Mouse (Mus musculus): Measurements from ENCODE around the gene Eif4e2. TPM values are rescaled to one million over a fixed set of nuclear protein-coding genes. Genes with fewer than 3 reads are reported as not detected.

Eif4e2 gene
- total RNA-seq, 4 experiments from 2014 or later = 69.8 to 78.4 (median 73.4) TPM

DNA sequence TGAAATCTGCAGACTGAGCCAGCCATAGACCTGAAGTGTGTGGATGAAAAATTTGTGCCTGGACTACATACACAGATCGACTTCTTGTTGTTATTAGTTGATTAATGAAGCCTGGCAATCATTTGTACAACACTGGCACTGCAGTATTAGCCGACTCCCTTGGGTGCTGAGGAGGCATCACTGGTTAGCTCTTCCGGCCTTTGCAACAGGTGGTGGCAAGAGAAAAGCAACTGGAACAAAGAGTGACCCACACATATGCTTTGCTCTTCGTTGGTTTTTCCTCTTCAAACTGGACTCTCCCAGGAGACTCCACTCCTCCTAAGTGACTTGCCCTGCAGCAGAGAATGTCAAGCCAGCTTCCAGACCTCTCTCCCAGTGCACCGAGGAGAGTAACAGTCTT is 9.9 kb upstream of the Eif4e2 start:
- no peak for DNase-seq

DNA sequence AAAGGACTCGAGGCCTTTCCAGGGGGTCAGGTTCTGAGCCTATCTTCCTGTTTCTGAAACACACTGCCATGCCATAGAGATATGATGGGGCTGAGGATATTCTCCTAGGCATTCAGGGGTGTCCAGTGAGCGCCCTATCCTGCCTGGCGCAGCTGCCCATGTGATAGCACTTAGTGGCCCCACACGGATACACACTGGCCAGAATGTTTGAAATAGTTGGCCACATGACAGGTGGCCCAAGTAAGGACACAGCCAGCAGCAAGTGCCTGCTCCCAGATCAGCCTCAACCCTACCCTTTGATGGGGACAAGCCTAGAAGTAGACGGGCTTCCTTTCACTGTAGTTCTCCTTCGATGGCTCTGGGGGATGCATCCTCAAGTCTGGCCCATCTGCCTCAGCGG is 9.2 kb upstream of the Eif4e2 start, which contains the start of gene Chrng:
TSS of gene Chrng (plus strand) at position 193 of the 400 bp plus-strand sequence.
- DNase-seq = no peak

DNA sequence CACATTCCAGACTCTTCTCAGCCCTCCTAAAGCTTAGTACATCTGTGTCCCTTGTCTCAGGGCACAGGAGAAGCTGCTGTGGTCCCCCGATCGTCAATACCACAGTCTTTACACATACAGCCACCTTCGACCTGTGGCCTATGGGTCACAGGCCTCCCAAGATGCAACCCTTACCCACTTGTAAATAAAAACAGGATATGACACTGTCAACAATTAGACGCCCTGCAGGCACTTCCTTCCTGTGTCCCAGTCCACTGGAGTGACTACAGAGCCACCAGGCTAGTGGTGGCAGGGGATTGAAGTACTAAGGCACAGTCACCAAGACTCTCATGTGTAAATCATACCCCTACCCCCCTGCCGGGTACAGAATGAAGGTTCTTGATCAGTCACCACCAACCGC is 8.7 kb upstream of the Eif4e2 start:
- DNase-seq = no peak

DNA sequence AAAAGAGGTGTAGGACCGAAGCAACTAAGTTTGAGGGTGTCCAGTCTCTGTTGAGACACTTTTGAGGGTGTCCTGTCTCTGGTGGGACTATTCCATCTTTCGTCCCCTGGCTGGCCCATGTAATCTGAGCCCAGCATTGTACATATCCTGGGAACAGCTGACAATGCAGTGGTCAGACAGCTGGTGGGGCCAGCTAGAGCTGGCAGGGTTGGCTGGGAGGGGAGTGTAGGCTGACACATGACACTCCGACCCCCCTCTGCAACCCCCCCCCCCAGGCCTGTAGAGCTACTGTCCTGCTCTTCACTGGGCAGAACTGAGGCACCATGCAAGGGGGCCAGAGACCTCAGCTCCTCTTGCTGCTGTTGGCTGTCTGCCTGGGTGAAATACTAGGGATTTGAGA is 8.2 kb upstream of the Eif4e2 start:
- no peak for DNase-seq

DNA sequence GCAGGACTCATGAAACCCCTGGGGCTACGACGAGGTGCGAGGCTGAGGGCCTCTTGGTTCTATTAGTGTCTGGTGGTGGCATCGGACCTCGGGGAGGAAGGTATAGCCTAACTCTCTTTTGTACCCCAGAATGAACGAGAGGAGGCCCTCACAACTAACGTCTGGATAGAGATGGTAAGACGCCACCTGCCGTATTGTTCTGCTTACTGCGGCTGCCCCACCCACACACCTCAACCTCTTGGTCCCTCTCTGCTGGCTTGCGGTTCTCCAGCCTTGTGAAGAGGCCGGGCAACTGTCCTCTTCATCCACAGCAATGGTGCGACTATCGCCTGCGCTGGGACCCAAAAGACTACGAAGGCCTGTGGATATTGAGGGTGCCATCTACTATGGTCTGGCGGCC is 7.4 kb upstream of the Eif4e2 start:
- no peak for DNase-seq

DNA sequence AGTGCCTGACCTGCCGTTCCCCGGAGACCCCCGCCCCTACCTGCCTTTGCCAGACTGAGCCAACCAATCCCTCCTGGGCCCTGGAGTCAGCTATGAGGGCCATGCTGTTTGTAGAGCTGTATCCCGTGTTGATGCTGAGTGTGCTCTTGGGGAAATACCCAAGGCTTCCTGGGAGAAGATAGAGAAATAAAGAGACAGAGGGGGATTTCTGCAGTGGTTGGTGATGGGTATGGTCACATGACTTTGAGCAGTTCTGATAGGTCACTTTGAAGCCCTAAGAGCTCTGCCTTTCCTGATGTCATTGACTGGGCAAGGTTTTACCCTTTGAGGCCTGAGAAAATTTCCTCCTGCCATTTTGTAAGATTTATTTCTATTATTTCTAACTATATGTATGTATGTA is 2.3 kb upstream of the Eif4e2 start:
- no peak for DNase-seq

DNA sequence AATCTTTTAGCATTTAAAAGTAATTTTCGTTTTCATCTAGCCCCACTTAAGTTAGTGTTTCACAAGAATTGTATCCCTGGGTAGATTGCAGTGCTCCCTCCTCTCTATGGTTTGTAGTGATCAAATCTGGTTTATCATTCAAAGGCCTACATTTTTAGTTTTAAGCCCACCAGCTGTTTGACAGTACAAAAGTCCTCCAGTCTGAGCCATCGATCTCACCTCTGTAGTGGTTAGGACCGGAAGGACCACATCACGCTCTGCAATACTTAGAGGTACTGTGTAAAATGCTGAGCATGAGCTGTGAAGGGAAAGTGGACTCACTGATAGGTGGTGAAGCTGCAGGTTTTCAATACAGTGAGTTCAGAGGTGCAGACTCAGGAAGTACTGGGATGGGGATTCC is 1.0 kb downstream of the Eif4e2 start:
- DNase-seq = no peak

DNA sequence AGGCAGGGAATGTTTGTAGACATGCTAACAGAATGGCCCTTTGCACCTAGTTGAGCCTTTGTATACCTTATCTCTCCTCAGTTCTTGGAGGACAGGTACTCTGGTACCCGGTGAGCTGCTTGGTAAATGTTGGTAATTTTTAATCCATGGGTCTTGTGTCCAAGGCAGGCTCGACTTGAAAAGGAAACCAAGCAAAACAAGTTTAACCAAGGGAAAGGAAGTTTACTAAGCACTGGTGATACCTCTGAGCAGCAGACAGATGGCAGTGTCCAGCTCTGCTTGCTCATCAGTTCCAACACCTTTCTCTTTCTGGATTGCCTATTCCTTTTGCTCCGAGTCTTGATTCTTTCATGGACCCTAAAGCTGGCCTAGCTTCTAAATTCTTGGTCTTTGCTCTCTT is 4.2 kb downstream of the Eif4e2 start:
- no peak for DNase-seq

DNA sequence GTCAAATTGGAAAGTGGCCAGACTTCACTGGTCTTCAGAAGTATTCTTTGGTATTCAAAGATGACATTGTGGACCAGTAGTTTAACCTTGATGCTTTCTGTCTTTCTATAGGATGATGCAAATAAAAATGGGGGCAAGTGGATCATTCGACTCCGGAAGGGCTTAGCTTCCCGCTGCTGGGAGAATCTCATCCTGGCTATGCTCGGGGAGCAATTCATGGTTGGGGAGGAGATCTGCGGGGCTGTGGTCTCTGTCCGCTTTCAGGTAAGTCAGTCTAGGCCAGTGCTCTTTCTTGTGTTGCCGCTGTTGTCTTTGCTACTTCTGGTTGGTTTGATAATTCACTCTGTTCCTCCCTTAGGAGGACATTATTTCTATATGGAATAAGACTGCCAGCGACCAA is 12.0 kb downstream of the Eif4e2 start:
- DNase-seq = no peak

DNA sequence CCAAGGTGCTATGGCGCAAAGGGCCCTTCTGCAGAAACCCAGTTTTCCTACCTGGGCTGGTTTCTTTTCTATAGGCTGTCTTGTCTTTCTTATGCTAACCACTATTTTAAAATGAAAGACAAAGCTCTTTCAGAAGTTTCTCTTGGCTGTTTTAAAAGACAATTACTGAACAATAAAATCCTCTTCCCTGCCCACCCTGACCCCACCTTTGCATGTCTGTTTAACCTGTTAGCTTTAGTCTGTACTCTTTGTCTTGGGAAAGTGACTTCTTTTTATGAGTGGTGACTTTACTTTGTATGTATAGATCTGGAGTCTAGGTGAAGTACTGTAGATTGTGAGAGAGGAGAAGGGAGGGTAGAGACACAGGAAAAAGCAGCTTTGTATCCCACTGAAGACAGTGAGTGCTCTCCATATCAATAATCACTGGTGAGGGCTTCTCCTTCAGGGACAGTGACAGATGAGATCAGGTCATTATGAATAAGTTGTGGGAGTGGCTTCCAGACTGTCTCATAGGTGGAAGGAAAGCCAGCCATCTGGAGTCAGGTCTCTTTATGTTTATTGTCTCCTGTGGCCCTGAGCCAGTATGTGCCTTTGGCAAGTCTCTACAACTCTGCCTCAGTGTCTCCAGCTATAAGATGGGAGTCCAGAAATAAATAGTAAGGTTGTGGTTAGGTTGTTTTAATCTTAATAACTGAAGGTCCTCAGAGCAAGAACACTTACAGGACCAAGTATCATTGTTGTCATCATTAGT is 12.9 kb downstream of the Eif4e2 start:
- no peak for DNase-seq

DNA sequence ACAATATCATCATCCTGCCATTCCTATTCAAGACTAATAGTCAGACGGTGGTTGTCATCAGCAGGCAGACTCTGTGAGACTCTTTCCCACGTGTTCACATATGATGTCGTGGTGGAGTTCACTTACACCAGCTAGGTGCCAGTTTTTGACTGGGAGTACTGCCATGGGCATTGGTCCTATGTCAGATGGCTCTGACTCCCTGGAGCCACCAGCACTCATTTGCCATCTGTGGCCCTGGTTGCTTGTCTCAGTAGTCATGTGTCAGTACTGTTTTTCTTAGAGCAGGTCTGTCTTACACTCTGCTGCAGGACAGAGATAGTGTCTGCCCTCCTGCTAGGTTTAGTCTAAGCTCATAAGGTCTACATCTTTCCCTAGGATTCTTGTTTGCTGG is 13.4 kb downstream of the Eif4e2 start:
- DNase-seq = no peak

DNA sequence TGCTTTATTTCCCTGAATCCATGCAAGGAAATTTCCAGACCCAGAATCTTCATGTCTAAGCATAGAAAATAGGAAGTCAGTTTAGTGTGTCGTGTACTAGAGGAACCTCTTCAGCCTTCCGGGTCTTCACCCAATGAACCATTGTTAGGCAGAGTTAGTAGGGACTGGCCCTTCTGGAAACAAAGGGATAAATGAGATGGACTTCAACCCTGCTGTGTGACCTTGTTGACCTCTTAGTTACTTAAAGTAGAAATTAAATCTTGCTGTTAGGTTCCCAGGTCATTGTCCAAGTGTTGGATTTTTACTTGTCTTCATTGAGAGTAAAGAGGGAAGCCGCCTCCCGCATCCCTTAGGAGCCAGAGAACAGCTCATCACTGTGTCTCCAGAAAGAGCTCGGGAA is 16.9 kb downstream of the Eif4e2 start:
- no peak for DNase-seq

DNA sequence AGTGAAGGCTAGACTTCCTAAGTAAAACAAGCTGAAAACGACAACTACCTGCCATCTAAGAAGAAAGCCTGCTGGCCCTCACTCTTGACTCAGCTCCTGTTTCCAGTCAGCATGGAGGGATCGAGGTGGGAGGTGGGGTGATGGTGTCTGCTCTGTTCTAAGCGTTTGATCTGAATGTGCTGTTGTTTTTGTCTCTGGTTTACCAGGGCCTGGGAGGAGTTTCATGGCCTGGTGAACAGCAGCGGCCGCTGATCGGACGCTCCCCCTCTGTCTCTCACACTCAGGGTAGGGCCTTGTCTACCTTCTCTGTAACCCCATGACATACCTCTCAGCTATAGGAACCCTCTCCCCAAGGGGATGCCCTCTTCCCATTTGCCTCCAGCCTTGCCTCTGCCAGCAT is 18.5 kb downstream of the Eif4e2 start:
- no peak for DNase-seq

DNA sequence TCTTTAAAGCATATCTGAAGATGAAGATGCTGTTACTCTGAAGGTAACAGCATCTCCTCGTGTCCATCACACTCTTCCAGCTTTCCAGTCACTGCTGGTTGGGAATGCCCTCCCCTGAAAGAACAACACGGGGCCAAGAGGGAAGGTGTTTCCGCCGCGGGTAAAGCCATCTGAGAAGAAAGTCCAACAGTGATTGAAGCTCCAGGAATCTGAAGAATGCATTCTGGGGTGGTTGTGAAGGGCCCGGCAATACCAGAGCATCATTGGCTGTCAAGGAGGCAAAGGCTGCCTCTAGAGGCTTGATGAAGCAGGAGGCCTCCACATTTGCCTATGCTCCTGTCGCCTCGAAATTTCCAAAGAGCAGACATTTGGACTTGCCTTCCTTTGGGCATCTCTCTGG is 25.3 kb downstream of the Eif4e2 start:
- no peak for DNase-seq

DNA sequence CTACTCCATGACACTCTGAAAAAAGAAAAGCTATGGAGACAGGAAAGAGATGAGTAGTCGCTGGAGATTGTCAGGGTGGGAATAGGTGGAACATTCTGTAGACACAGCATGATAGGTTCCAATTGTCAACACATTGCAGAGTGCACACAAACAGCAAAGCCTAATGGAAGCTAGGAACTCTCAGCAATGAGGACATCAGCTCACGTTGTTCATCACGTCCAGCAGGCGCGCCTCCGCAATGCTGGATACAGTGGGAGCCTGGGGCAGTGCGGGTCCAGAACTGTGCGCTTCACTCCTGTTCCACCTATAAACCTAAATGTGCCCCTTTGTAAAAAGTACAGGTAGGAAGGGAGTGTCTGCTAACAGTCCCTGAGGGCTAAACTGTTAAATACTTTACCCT is 29.3 kb downstream of the Eif4e2 start:
- no peak for DNase-seq

DNA sequence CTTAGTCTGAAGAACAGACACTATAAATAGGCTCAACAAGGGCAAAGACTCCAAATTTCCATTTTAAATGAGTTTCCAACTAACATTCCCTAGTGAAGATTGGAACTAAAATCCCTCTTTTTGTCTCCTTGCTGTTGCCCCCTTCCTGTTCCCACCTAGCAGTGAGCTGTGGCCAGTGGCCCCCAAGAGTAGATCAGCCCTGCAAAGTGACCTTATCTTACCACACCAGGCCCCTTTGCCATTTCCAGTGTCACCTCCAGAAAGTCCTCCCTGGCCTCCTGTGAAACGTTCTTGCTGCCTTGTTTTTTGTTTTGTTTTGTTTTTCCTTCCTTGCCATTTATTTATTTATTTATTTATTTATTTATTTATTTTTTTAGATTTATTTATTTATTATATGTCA is 31.7 kb downstream of the Eif4e2 start:
- no peak for DNase-seq

DNA sequence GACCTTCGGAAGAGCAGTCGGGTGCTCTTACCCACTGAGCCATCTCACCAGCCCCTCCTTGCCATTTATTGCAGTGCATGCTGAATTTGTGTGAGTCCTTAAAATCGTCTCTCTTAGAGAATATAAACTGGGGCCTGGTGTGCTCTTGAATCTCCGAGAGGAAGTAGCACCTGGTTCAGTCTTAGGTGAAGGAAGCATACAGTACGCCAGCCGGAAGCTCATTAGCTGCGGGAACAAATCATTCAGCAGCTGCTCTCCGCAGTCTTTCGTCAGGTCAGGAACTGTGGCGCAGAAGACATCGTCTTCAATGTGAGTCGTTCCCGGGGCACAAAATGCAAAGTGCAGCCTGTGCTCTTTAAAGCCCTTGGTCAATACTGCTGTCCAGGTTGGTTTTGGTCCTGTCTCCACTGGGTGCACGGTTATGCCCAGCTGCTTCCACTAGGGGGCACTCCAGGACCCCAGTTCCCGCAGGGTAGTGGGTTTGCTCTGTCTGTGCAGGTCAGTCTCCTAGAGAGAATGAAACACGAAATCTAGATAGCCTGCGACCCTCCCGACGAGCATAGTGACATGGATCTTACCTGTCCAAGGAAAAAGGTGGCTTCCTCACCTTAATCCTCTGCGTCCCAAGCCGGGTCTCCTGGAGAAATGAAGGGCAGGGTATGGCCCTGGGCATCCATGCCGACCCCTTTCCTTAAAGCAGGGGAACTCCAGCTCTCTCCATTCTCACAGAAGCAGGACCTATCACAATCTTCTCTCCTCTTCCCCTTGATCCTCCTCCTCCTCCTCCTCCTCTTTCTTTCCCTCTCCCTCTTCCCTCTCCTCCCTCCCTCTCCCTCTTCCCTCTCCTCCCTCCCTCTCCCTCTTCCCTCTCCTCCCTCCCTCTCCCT is 32.5 kb downstream of the Eif4e2 start:
- peak; percentile 75 for DNase-seq

DNA sequence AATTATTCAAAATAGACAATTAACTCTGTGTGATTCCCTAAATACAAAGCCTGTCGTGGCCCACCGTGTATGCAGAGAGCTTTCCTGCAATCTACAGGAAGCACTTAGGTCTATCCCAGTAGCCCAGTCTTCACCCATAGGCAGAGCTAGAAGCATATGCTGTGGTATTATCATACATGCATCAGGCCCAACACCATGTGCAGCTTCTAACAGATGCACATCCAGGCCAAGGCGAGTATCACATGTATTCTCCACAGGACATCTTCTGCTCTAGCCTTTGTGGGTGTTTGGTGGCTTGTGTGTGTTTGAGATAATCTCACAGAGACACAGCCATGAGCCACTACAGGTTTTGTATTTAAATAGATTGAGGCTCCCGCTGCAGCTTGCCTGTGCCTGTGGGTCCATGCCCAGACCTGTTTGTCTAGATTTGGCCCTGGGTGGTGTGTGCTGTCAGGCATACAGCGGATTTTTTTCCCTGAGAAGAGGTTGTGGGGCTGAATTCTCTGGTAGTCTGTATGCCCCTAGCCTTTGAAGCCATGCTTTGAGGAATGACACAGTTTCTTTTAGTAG is 38.4 kb downstream of the Eif4e2 start:
- no peak for DNase-seq

DNA sequence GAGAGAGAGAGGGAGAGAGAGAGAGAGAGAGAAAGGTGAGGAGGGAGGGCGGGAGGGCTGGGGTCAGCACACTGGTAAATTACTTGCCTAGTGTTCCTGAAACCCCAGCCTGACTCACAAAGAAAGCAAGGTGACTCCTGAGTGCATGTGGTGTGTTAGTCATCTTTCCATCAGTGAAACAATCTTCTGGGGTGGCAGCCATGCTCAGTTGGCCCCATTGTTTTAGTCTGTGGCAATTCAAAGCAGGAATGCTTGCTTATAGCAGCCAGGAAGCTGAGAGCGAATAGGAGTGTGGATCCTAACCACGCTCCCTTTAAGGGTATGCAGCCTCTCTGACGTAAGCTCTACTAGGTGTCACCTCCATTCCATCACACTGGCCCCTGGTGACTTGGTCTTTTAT is 41.5 kb downstream of the Eif4e2 start:
- DNase-seq = no peak

DNA sequence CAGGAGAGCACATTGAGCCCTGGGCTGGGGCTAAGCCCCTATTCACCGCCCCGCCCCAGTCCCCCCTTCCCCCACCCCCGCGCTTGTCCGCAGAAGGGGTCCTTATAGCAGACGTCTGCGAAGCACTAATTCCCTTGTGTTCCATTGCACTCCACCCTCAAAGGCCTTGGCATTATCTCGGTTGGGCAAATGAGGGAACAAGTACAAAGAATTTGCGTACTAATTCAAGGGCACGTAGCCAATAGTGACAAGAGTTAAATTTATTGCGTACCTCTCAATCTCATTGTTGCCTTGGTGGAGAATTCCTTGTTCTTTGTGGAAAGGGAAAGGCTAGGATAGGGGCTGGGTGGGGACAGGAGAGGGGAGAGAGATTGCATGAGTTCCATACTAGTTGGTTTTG is 44.0 kb downstream of the Eif4e2 start:
- peak; percentile 67 for DNase-seq

DNA sequence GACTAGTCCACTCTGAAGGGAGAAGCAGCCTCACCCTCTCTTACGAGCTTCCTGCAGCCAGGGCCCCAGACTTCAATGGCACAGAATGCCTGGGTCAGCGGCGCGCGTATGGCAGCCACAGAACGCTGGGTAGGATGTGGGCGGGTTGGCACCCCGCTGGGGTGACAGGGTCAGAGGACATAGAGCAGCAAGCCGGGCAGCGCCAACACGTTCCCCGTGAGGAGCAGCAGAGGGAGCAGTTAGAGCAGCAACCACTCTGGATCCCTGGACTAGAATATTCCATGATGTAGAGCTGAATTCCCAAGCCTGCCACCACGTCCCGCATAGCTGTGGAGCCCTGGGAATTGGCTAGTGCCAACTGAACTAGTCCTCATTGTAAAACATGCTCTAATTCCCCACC is 44.8 kb downstream of the Eif4e2 start:
- DNase-seq = peak; percentile 61

DNA sequence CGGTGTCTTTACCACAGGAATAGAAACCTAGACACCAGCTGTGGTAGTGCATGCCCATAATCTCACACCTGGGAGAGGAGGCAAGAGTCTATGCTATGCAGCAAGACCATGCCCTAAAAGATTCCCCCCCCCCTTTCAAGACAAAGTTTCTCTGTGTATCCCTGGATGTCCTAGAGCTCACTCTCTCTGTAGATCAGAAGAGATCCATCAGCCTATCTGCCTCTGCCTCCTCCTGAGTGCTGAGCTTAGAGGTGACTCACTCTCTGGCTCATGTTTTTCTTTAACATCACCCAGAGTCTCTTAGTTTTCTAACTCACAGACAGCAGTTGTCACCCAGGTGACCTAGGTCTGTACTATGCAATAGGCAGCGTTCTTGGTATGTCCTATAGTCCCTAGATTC is 45.6 kb downstream of the Eif4e2 start:
- no peak for DNase-seq

DNA sequence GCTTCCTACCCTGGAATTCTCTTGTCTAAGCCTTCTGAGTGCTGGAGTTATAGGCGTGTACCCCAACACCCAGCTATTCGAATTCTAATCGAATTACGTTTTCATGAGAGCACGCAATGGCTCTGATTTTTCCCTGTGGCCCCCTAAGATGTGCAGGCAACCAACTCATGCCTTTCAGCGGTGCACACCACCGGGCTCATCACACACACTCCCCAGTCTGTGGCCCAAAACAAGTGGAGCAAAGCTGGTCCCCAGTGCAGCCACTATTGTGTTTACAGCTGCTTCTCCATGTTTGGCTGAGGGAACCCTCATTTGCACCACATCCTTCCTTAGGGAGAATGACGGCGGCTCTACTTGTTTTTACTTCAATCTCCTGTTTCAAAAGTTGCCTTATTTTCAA is 49.5 kb downstream of the Eif4e2 start:
- no peak for DNase-seq

DNA sequence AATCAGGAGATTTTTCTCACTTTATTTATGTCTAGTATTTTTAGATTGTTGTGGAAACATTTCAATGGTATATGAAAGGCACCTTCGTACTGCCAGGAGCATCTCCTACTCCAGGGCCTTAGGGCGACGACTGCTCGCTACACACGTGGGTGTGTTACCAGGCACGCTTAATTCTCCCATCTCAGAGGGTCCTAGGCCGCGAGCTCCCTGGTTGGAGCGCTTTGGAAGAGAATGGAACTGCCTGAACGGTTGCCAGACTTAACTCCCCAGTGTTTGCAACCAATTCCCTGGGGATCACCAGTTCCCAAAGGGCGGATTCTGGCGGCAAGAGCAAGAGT is 50.1 kb downstream of the Eif4e2 start:
- DNase-seq = no peak

Measured in adrenal gland, adult 8-10 months (tissue).